Mouse (Mus musculus): ENCODE data around the gene Akap13. TPM values are rescaled to one million over a fixed set of nuclear protein-coding genes. Genes with fewer than 3 reads are reported as not detected.
A peak's percentile ranks its signal among the peaks of the same experiment; 100 is the strongest.
"Not testable (repeated sequence)": the region's sequence is repeated elsewhere in the genome, so short reads cannot be mapped to it uniquely, and the experiment has no call there.

The Akap13 gene
- polyA plus RNA-seq, 1 experiment from 2014 or later, result 12.0 TPM

DNA sequence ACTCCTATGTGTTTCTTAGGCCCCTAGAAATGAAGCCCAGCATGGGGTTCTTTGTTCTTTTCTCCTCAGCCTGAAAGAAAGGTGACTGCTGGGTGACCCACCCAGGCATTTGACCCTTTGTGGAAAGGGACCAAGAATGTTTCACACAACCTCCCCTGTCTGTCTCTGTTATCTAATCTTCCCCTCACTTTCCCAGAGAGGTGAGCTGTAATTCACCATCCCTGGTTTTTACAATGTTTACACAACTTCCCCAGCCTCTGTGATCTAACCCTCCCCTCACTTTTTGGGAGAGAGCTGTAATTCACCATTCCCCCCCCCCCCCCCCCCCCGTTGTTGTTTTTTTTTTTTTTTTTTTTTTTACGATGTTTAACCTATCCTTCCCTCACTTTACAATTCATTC lies 331.5 kb downstream of the Akap13 start:
- no peak overlapping the region for H3K9ac ChIP-seq (replicated peaks; ENCODE audit: low read depth, low read length)
- peaks cover 3% of the 10 kb centered on the region; the same call in 1 of the 2 replicates for H3K4me1 ChIP-seq (replicated peaks; ENCODE audit: control insufficient read depth, insufficient read depth, low read length)
- no peaks in the 10 kb centered on the region for H3K27me3 ChIP-seq (replicated peaks; ENCODE audit: control insufficient read depth, insufficient read depth, low read length)
- ATAC-seq, result no peak
- H3K27ac ChIP-seq (ENCODE audit: low read length), result no peak overlapping the region
- H3K36me3 ChIP-seq (ENCODE audit: control insufficient read depth, insufficient read depth), result no peaks in the 10 kb centered on the region
- WGBS, result no CpG with 5 or more reads among the region's 2 CpGs
- no peaks in the 10 kb centered on the region for H3K9me3 ChIP-seq (ENCODE audit: control insufficient read depth, low read length)
- H3K4me2 ChIP-seq (ENCODE audit: low read length), result no peak overlapping the region
- no peak overlapping the region for H3K4me3 ChIP-seq (replicated peaks; ENCODE audit: low read length)

DNA sequence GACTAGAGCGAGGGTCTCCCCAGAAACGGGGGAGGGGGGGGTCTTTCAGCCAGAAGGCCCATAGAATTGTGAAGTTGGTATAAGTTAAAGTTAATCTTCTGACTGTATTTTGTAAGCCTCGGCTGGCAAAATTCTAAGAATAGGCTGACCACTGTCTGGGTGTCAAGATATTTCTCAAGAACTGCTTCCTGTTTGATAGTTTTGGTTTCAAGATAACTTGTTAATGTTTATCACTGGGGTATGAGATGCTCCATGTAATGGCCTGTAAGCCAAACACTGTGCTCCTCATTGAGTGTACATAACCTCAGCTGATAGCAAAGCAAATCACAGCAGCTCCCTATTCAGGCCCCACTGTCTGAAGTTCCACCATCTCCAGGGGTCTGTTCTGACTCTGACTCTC lies 332.0 kb downstream of the Akap13 start:
- Histone ChIP-seq H3K4me3 (replicated peaks; ENCODE audit: low read length) (no peak overlapping the region), H3K36me3 (ENCODE audit: control insufficient read depth, insufficient read depth) (no peaks in the 10 kb centered on the region), H3K9me3 (ENCODE audit: control insufficient read depth, low read length) (no peaks in the 10 kb centered on the region), H3K27ac (ENCODE audit: low read length) (no peak overlapping the region), H3K27me3 (replicated peaks; ENCODE audit: control insufficient read depth, insufficient read depth, low read length) (no peaks in the 10 kb centered on the region), H3K4me1 (replicated peaks; ENCODE audit: control insufficient read depth, insufficient read depth, low read length) (peaks cover 3% of the 10 kb centered on the region; the same call in 1 of the 2 replicates), H3K4me2 (ENCODE audit: low read length) (no peak overlapping the region), H3K9ac (replicated peaks; ENCODE audit: low read depth, low read length) (no peak overlapping the region)
- no peak for ATAC-seq
- 81% methylated on average over 3 of the region's 3 CpGs for WGBS

DNA sequence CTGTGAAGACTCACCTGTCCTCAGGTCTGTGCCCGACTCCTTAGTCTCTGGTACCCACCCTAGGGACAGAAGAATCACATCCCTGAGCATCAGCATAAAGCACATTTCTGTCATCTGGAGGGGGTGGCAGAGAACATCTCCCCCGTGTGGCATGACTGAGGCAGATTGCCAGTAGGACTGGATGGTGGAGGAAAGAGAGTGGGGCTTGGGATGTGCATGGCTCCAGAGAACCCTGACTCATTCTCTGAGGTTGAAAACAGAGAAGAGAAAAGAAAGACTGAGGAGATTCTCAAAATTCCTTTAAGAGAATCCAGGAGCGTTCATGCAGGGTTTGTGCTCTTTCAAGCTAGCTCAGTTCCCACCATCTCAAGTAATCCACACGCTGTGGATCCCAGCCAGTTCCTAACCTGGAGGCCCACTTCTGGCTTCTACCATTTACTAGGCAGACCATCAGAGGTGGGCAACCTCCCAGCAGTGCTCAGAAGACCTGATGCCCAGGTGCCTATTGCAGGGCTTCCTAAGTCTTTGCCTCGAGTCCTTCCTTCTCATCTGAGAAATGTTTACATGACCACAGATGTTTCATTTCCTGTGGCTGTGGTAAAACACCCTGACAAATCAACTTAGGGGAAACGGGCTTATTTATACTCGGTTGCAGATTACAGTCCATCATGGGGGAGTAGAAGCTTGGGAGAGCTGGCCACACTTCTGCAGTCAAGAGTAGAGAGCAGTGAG lies 332.9 kb downstream of the Akap13 start:
- not testable (repeated sequence) for H3K27me3 ChIP-seq (replicated peaks; ENCODE audit: control insufficient read depth, insufficient read depth, low read length); ATAC-seq; H3K9ac ChIP-seq (replicated peaks; ENCODE audit: low read depth, low read length); H3K4me3 ChIP-seq (replicated peaks; ENCODE audit: low read length); H3K4me2 ChIP-seq (ENCODE audit: low read length); H3K27ac ChIP-seq (ENCODE audit: low read length); H3K4me1 ChIP-seq (replicated peaks; ENCODE audit: control insufficient read depth, insufficient read depth, low read length); H3K36me3 ChIP-seq (ENCODE audit: control insufficient read depth, insufficient read depth); H3K9me3 ChIP-seq (ENCODE audit: control insufficient read depth, low read length)
- 87% methylated on average over 4 of the region's 7 CpGs for WGBS

DNA sequence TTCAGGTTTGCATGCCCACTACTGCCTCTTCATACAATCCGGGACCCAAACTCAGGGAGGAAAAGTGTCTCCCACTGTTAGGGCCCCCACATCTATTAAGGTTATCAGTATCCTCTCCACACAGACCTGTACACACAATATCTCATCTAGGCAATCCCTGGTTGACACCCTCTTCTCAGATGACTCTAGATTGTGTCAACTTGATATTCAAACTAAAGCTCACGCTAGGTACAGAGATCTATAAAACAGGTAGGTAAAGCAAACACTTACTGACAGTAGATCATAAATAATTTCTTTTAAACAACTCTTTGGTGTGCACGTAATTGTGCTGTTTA lies 333.4 kb downstream of the Akap13 start:
- not testable (repeated sequence) for H3K4me1 ChIP-seq (replicated peaks; ENCODE audit: control insufficient read depth, insufficient read depth, low read length); H3K27ac ChIP-seq (ENCODE audit: low read length); H3K4me2 ChIP-seq (ENCODE audit: low read length); ATAC-seq; H3K9me3 ChIP-seq (ENCODE audit: control insufficient read depth, low read length); H3K36me3 ChIP-seq (ENCODE audit: control insufficient read depth, insufficient read depth); H3K4me3 ChIP-seq (replicated peaks; ENCODE audit: low read length); H3K27me3 ChIP-seq (replicated peaks; ENCODE audit: control insufficient read depth, insufficient read depth, low read length); H3K9ac ChIP-seq (replicated peaks; ENCODE audit: low read depth, low read length)
- WGBS, result 87% methylated on average over 3 of the region's 3 CpGs

DNA sequence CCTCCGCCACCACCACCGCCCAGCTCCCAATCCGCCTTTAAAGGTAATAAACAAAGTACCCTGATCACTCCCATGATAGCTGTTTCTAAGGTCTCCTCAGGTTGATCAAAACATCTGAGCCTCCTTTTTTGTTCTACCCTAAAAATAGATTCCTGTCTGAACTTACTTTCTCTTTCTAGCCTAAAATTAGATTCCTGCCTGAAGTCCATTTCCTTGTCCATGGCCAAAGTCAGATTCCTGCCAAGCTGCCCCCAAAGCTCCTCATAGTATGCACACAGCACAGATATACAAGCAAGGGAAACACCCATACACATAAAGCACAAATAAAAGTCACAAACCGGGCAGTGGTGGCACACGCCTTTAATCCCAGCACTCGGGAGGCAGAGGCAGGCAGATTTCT lies 334.4 kb downstream of the Akap13 start:
- no peak overlapping the region for H3K4me3 ChIP-seq (replicated peaks; ENCODE audit: low read length)
- H3K27ac ChIP-seq (ENCODE audit: low read length), result no peak overlapping the region
- no peak for ATAC-seq
- H3K4me2 ChIP-seq (ENCODE audit: low read length), result no peak overlapping the region
- H3K27me3 ChIP-seq (replicated peaks; ENCODE audit: control insufficient read depth, insufficient read depth, low read length), result no peaks in the 10 kb centered on the region
- peaks cover 3% of the 10 kb centered on the region; the same call in 1 of the 2 replicates for H3K4me1 ChIP-seq (replicated peaks; ENCODE audit: control insufficient read depth, insufficient read depth, low read length)
- no peak overlapping the region for H3K9ac ChIP-seq (replicated peaks; ENCODE audit: low read depth, low read length)
- WGBS, result 97% methylated on average over 6 of the region's 6 CpGs
- H3K36me3 ChIP-seq (ENCODE audit: control insufficient read depth, insufficient read depth), result no peaks in the 10 kb centered on the region
- no peaks in the 10 kb centered on the region for H3K9me3 ChIP-seq (ENCODE audit: control insufficient read depth, low read length)

DNA sequence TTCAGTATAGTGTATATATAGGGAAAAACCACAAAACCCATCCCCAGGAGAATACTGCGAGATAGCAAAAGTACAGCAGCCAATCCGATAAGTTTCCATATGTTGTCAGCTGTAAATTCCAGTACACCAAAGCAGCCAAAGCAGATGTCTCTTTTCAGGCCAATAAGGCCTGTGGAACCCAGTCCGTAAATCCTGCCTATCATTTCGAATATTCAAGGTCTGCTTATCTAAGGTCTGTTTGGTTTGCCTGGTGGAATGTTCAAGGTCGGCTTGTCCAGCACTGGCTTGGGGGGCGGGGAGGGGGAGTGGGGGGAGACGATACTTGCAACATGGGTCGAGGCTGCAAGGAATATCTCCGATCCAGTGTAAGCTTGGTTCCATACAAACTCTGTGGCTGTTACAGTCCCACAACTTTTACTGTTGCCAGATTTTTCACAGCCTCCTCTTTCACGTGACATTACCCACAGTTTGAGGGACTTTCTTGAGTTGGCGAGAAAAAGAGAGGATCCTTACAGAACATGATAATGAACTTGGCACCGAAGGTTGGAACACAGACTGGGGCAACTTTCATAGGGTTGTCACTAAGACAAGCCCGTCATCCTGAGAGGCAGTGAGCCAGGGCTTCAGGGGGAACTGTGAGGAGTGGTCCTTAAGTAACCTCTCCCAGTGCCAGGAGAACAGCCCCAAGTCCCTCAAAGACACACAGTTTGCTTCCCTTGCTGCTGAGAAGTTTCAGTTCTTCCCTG lies 335.9 kb downstream of the Akap13 start:
- not testable (repeated sequence) for H3K4me2 ChIP-seq (ENCODE audit: low read length); H3K9me3 ChIP-seq (ENCODE audit: control insufficient read depth, low read length); H3K27ac ChIP-seq (ENCODE audit: low read length); H3K9ac ChIP-seq (replicated peaks; ENCODE audit: low read depth, low read length); H3K27me3 ChIP-seq (replicated peaks; ENCODE audit: control insufficient read depth, insufficient read depth, low read length); H3K4me1 ChIP-seq (replicated peaks; ENCODE audit: control insufficient read depth, insufficient read depth, low read length); H3K4me3 ChIP-seq (replicated peaks; ENCODE audit: low read length); H3K36me3 ChIP-seq (ENCODE audit: control insufficient read depth, insufficient read depth)
- 70% methylated on average over 12 of the region's 13 CpGs for whole genome bisulfite sequencing
- ATAC-seq, result peak; percentile 49

DNA sequence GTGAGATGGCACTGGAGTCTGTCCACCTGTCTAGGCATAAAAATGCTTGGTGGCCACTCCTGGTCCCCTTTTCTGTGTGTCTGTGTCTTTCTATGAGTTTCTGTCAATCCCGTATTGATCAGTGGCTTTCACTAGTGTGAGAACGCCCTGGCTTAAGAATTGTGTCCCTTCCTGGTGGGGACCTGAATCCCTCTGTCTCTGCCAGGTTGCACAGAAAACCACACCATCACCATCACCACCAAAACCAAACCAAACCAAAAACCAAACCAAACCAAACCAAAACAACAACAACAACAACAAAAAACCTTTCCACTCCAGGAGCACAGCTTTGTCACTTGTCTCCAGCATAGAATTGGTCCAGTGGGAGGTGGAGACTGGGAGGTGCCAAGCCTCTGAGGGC lies 337.8 kb downstream of the Akap13 start:
- Histone ChIP-seq H3K36me3 (ENCODE audit: control insufficient read depth, insufficient read depth) (no peaks in the 10 kb centered on the region), H3K9me3 (ENCODE audit: control insufficient read depth, low read length) (no peaks in the 10 kb centered on the region), H3K4me3 (replicated peaks; ENCODE audit: low read length) (no peak overlapping the region), H3K9ac (replicated peaks; ENCODE audit: low read depth, low read length) (no peak overlapping the region), H3K27me3 (replicated peaks; ENCODE audit: control insufficient read depth, insufficient read depth, low read length) (no peaks in the 10 kb centered on the region), H3K27ac (ENCODE audit: low read length) (no peak overlapping the region), H3K4me1 (replicated peaks; ENCODE audit: control insufficient read depth, insufficient read depth, low read length) (peaks cover 3% of the 10 kb centered on the region; the same call in 1 of the 2 replicates), H3K4me2 (ENCODE audit: low read length) (no peak overlapping the region)
- 48% methylated on average over 2 of the region's 2 CpGs for WGBS
- ATAC-seq, result no peak

DNA sequence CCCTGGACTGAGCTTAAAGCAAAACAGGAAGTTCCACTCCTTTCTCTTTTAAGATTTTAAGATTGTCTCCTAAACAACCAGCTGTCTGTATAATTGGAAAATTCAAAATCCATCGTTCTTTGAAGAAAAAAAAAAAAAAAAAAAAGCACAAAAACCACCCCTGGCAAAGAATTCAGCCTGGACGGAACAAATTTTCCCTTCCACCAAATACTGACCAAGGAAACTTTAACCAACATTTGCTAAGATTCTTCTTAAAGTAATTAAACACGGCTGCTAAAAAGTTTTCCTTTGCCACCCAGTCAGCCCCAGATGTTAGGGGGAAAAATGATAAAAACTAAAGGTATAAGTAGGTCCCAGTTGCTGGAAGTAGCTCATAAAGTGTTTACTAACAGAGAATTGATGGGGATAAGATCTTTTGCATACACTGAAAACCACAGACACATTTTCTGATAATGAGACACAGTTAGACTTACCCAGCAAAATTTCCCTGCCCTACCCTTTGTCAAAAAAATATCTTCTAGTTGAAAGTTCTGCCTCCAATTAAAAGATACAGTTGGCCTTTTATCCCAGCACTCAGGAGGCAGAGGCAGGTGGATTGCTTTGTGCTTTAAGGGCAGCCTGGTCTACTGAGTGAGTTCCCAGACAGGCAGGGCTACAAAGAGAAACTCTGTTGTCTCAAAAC lies 338.5 kb downstream of the Akap13 start:
- no peak overlapping the region for H3K27ac ChIP-seq (ENCODE audit: low read length)
- no peak overlapping the region for H3K4me2 ChIP-seq (ENCODE audit: low read length)
- H3K4me3 ChIP-seq (replicated peaks; ENCODE audit: low read length), result no peak overlapping the region
- peaks cover 3% of the 10 kb centered on the region; the same call in 1 of the 2 replicates for H3K4me1 ChIP-seq (replicated peaks; ENCODE audit: control insufficient read depth, insufficient read depth, low read length)
- no peak for ATAC-seq
- no peaks in the 10 kb centered on the region for H3K27me3 ChIP-seq (replicated peaks; ENCODE audit: control insufficient read depth, insufficient read depth, low read length)
- H3K36me3 ChIP-seq (ENCODE audit: control insufficient read depth, insufficient read depth), result no peaks in the 10 kb centered on the region
- WGBS, result 65% methylated on average over 3 of the region's 3 CpGs
- no peak overlapping the region for H3K9ac ChIP-seq (replicated peaks; ENCODE audit: low read depth, low read length)
- no peaks in the 10 kb centered on the region for H3K9me3 ChIP-seq (ENCODE audit: control insufficient read depth, low read length)

DNA sequence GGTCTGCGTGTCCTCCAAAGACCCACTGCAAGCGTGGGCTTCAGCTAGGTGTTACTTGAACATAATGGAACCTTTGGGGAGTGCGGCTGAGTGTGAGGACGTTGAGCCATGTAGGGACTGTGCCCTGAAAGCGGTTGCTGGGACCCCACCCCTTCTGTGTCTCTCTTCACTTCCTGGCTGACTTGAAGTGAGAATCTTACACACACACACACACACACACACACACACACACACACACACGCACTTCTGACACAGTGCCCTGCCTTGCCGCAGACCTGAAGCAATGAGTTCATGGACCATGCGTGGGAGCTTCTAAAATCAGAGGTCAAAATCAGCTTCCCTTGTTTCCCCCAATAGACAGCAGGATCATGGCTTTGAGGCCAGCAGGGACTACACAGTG lies 339.8 kb downstream of the Akap13 start:
- Histone ChIP-seq H3K27me3 (replicated peaks; ENCODE audit: control insufficient read depth, insufficient read depth, low read length) (no peaks in the 10 kb centered on the region), H3K9me3 (ENCODE audit: control insufficient read depth, low read length) (no peaks in the 10 kb centered on the region), H3K4me2 (ENCODE audit: low read length) (no peak overlapping the region), H3K36me3 (ENCODE audit: control insufficient read depth, insufficient read depth) (no peaks in the 10 kb centered on the region), H3K4me1 (replicated peaks; ENCODE audit: control insufficient read depth, insufficient read depth, low read length) (peaks cover 3% of the 10 kb centered on the region; the same call in 1 of the 2 replicates), H3K9ac (replicated peaks; ENCODE audit: low read depth, low read length) (no peak overlapping the region), H3K27ac (ENCODE audit: low read length) (no peak overlapping the region), H3K4me3 (replicated peaks; ENCODE audit: low read length) (no peak overlapping the region)
- WGBS, result 83% methylated on average over 8 of the region's 8 CpGs
- no peak for ATAC-seq
